Mouse (Mus musculus): Measurements from ENCODE around the gene Oas1c.

The Oas1c gene

DNA sequence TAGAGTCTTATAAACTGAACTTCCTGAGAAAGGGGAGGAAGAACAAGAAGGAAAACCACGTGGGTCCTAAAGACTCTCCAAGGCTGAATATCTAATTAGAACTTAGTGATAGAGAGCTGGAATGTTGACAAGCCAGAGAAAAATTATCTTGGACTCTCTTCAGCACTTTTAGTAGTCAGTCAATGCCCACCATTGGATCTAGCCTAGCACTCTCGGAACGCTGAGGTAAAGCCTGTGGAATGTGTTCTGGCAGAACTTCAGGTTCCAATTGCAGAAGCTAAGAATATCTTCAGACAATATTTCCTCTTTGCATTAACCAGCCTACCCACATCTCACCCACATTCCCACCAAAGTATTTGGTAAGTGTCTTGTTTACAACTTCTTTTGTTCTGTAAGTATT lies 32.4 kb downstream of the Oas1c start:
- DNase-seq: no peak

DNA sequence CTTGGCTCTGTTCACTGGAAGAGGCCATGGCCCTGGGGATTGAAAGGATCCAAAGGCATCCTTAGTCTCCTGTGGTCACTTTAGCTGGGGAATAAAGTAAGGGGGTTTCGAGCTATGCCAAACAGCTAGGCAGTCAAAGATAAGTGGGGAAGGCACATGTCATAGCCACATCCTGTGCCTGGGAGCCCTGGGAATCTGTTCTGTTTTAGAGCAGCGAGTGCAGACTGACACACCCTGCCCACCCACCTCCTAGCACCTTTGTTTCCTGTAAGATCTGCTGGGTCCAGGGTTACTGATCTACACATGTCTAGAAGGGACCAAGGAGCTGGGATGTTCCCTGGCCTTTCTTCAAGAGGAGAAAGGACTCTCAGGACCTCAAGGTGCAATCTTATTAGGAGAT lies 33.4 kb downstream of the Oas1c start:
- no peak for DNase-seq

DNA sequence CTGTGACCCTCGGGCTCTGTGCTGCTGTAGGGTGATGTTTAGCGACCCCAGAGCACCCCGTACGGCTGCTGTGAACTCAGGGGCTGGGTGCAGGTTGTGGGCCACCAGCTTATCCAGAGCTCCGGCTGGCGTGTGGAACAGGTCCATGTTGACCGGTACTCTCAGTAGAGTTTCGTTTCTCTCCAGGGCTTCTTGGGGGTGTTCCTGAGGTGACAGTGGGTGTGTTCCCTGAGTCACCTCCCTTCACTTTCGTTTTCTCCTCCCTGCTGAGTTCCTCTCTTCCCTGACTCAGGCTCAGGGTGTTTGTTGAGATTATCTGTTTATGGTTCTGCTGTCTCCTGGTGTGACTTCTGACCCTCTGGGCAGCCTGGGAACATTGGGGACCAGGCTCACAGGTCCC lies 34.8 kb downstream of the Oas1c start, which contains the start of gene Oas3:
TSS of gene Oas3 (minus strand) at position 184 of the 400 bp plus-strand sequence.
- DNase-seq: no peak

DNA sequence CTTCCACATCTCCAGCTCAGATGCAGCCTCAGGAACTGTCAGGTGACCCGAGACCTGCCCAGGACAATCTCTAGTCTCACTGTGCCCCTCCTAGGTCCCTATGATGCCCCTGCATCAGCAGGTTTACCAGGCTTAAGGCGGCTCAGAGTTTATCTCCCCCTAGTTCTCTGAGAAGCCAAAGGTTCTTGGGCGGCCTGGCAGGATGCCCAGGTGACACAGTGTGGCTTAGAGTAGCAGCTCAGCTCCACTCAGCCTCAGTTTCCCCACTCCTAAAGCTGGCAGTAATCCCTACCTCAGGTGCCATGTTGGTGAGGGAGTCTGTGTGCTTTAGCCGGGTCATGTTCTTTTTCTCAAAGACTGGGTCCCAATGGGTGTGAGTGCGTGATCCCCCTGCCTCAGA lies 35.5 kb downstream of the Oas1c start:
- no peak for DNase-seq

DNA sequence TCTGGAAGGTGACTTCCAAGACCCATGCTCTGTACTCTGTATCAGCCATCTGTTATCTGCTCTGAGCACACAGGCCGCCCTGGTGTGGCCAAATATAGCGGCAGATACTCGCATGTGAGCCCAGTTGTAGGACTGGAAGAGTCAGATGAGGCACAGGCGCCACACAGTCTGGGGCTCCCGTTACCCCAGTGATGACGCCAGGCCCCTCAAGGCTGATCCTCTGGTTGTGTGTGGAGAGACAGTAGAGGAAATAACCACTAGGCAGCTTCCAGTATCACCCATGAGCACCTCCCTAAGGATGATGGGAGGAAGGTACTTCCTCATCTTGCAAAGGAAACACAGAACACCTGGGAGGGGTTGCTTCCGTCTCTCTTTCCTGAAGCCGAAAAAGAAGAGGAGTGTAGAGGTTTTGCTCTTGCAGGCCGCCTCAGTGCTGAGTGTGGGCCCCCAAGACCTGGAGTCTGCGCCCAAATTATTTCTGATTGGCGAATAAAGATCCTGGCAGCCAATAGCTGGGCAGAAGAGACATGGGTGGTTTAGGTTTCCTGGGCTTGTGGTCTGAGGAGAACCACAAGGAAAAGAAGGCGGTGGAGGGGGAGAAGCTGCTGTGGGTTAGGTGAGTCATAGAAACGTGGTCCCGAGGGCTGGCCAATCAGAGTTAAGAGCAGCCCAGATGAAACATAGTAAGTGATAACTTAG lies 36.9 kb downstream of the Oas1c start:
- DNase-seq: no peak

DNA sequence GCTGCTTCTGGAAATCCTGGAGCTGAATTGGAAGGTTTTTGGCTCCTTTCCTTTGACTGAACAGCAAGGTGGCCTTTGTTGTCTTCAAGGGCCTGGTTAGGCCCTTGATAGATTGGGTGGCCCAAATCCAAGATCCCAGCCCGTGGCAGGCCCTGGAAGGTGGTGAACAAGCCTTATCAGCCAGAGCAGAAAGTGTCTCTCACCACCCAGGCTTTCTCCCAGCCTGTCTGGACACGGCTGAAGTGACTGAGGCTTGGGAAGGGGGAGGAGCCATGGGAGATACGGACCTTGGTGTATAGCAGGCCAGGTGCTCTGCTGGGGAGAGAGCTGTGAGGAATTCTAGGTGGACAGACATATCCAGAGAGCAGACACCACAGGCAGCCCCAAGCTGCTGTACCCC lies 42.9 kb downstream of the Oas1c start:
- no peak for DNase-seq

DNA sequence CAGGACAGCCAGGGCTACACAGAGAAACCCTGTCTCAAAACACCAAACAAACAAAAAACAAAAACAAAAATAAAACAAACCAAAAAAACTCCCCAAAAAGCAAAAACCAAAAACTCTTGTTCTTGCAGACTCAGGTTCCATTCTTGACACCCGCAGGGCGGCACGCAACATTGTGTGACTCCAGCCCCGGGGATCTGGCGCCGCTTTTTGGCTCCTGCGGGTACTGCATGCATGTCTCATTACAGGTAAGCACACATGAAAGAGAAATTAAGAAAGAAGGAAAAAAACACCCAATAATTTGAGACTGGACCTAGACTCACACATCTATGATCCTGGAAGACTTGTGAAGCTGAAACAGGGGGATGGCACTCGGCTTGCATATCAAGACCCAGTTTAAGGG lies 47.3 kb downstream of the Oas1c start:
- DNase-seq: no peak

DNA sequence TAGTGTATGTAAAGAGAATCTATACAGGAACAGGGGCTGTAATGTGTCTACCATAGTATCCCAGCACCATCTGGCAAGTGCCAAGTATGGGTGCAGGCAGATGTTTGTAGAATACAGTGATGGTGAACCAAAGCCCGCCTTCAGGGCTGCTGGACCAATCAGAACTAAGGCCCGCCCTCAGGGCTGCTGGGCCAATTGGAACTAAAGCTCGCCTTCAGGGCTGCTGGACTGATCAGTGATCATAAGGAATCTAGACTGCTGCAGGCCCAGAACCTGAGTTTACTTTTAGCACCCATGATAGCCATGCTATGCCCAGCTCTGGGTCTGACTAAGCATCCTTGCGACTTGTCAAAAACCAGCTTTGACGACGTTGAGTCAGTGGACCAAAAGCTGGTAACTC lies 50.4 kb downstream of the Oas1c start:
- DNase-seq: peak; percentile 93

DNA sequence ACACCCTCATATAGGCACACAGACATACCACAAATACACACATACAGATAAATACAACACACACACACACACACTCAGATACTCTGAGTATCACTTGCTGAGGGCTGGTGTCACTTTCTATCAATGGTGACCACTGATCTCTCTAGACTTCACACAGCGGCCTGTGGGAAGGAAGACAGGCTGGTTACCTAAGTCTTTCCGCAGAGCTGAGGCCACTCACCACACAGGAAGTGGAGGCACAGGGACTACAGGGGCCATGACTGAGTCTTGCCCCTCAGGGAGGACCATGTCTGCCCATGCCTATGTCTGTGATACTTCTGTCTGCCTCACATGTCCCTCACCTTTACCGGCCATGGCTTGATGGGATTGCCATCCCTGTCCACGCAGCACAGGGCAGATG lies 58.1 kb downstream of the Oas1c start:
- DNase-seq: no peak

DNA sequence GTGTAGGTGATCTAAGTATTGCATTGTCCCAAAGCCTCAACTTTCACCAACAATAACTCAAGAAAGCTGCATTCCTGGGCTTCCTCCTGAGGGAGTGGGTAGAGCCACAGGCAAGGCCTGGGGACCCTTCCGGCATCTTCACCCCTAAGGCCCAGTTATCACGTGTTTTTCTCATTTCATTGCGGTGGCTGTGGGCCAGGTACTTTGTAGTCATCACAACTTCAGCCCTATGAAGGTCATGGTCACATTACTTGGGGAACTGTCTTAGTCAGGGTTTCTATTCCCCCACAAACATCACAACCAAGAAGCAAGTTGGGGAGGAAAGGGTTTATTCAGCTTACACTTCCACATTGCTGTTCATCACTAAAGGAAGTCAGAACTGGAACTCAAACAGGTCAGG lies 59.5 kb downstream of the Oas1c start:
- no peak for DNase-seq

DNA sequence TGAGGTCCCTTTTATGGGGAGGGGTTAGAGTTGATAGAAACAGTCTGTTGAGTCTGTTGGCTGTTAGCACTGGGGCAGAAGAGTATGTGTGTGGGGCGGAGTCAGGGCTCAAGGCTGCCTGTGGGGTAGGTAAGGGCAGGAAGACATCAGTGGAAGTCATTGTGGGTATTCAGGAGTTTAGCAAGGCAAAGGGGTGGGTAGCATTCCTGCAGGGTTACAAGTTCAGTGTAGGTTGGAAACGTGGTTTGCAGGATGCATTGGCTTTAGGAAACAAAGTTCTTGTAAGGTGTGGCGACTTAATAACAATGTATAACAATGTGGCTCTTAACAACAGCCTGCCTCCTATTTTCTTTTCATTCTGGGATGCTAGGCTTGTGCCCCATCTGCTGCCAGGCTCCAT lies 61.1 kb downstream of the Oas1c start:
- no peak for DNase-seq
